Mouse (Mus musculus) left cerebral cortex, adult 8-10 months (tissue): ENCODE results near the gene Sdsl. TPM values are rescaled to one million over a fixed set of nuclear protein-coding genes. Genes with fewer than 3 reads are reported as not detected.
A peak's percentile ranks its signal among the peaks of the same experiment; 100 is the strongest.

Source experiments
- DNase-seq, 2 experiments: peaks; one replicate each; pipeline ENCODE4 v3.0.0; 2022; ENCODE audit warnings: low spot score in 2 of 2
- total RNA-seq, 4 experiments: library from RNA; stranded (reverse); gene quantifications; 2 replicates each; pipeline ENCODE4 v1.2.4; 2022

Gene Sdsl
- total RNA-seq, 4 experiments from 2014 or later: 4.2 to 7.8 (median 6.2) TPM

DNA sequence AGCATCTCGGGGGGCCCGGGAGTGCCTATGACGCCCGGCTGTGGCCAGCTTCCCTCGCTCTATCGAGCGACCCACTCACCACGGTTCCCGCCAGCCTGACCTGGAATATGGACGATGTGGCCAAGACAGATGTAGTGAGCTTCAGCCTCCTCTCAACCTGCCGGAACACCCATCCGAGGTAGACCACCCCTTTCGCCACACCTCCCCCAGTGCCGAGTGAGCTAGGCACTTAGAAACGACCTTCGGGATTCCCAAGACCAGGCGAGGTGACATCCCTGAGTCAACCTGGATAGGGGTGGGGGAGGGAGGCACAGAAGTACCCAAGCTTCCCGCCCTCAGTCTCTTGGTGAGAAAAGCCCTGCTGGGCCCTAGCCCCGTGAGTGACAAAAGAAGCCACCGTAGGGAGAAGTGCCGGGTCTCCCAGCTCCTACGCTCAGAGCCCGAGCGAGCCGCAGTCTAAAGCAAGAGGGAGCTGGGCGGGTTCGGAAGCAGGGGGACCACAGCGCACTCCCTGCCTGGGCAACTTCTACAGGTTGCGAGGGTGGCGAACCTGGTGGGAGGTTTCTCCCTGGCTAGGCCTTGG lies 41.5 kb downstream of the Sdsl start:
- DNase-seq: no peak

DNA sequence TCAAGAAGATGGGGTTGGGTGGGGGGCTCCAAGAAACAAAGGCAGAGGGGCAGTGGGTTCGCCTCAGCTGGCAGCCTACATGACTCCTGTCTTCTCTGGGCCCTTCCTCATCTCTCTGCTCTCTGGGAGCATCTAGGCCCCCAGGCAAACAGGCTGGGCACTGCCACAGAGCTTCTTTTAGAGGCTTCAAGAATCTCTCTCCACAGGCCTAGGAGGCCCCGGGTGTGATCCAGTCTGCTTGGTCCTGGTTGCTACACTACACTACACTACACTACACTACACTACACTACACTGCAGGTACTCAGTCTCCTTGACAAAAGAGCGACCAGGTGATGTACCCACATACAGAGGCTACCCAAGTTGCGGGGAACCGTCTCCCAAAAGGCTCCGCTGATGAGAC lies 42.9 kb downstream of the Sdsl start:
- DNase-seq: no peak

GRCm38 (mm10) chr5:120428990-120429389 lies 43.6 kb downstream of the Sdsl start:
- DNase-seq: no peak

- no peak for DNase-seq
Observed at GRCm38 (mm10) chr5:120428189-120428838, 44.3 kb downstream of the Sdsl start.

DNA sequence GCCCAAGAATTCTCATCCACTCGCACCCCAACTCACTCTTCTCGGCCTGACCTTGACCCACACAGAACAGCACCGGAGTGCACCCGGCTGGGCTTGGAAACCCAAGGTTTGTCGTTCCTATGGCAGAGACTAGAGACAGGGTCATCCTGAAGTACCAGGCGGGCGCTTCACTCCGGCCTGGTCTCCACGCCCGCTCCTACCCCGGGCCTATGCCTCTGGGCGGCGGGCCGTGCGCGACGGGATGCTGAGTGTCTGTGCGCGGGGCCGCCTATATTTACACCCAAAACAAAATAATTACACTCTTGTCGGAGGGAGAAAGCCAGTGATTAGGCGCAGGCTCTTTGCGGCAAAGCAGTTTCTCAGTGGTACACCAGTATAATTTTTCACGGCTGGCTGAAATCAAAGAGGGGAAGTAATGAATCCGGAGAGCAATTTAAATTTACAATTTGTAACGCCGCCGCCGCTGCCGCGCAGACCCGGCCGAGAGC lies 45.1 kb downstream of the Sdsl start:
- DNase-seq: no peak

GRCm38 (mm10) chr5:120426572-120426971 lies 46.0 kb downstream of the Sdsl start:
- DNase-seq: no peak

DNA sequence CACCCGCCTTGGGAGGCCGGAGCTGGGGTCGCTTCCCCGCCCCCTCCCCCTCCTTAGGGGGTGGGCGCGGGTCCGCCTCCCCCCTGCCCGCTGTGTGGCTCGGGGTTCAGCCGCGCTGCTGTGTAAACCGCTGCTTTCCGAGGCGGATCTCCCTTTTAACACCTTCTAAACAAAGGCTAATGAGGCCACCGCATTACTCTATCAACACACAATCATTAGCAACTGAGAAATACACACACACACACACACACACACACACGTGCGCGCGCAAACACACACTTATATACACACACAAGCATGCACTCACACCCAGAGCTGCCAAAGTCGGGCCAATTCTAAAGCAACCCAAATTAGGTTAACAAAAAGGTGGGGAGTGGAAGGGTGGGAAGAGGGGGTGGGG lies 46.9 kb downstream of the Sdsl start:
- DNase-seq: no peak

GRCm38 (mm10) chr5:120424657-120425056 lies 48.0 kb downstream of the Sdsl start:
- no peak for DNase-seq

DNA sequence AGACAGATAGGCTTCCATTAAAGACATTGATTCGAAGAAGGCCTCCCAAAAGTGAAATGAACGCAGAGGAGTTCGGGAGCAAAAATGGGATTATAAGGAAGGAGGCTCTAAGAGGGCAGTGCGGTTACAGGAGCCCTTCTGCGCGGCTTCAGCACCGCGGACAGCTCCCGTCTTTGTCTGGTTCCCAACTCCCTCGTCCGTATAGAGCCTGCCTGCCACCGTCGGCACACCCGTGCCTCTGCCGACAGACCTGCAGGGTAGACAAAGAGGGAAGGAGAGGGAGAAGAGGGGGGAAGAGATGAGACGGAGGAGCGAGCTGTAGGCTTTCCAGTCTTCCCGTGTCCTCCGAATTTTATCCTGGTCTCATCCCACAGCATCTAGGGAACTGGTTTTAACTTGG lies 48.6 kb downstream of the Sdsl start:
- DNase-seq: no peak

GRCm38 (mm10) chr5:120420106-120420505 lies 52.5 kb downstream of the Sdsl start:
- peak in 1 of 2 experiments; percentile 66 for DNase-seq

GRCm38 (mm10) chr5:120413436-120413835 lies 59.2 kb downstream of the Sdsl start:
- DNase-seq: no peak

DNA sequence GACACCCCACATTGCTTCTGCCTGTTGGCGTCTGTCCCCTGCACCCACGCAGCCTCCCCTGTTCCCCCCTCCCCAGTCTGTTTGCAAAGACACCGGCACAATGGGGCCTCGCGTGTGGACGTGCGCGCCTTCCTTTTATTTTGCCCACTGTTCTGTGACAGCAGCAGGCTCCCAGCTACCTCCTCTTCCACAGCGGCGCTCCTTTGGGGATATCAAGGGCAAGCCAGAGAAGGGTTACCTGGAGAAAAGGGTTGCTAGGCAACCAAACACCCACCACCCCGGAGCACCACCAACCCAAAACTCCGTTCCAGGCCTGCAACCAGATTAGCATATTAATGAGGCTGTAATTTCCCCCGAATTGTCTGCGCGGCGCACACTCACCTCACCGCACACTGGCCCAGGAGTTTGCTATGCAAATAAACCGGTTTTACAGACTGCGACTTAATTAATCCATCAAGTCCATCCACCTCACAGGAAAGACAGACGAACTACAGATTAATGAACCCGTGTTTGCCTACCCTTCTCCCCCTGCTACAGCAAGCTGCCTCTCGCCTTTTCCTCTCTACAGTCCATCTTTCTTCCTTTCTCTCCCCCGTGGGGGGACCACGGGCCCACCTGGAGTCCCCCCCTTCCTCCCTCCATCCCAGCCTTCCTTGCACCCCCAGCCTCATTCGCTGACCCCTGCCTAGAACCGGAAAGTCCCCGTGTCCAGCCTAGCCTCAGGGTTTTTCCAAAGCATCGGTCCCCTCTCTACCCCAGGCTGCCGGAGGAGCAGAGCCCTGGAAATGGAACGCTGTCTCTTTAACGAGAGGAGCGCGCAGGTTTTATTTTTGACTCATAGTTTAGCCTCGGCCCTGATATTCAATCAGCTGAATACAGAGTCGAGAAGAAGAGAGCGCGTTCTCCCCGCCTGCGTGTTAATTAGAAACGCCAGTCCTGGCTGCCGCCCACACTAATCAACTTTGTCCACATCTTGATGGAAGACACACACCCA lies 62.9 kb downstream of the Sdsl start:
- DNase-seq: peak; percentile 24 to 32

- no peak for DNase-seq
Observed at GRCm38 (mm10) chr5:120408933-120409332, 63.7 kb downstream of the Sdsl start.

Other genes starting within 250 kb of the Sdsl start
- under 1 TPM; 0.16 to 0.46 (median 0.34) TPM for gene Lhx5, start 41.1 kb downstream of the Sdsl start, total RNA-seq
- gene Sds, start 3.7 kb upstream of the Sdsl start, total RNA-seq: 1 to 10 TPM in 1 of 4 experiments, under 1 TPM in 2, not detected in 1; 0.61 to 2.0 (median 1.00) TPM
- 10 to 100 TPM; 59.8 to 67.4 (median 64.8) TPM for gene Plbd2, start 30.8 kb upstream of the Sdsl start, total RNA-seq
- 1 to 10 TPM; 5.0 to 8.6 (median 6.3) TPM for gene Slc8b1, start 38.4 kb upstream of the Sdsl start, total RNA-seq
- gene Tpcn1, start 115.9 kb upstream of the Sdsl start, total RNA-seq: 10 to 100 TPM; 32.5 to 41.9 (median 34.2) TPM
- 1 to 10 TPM in 3 of 4 experiments, under 1 TPM in 1; 0.78 to 1.3 (median 1.3) TPM for gene Iqcd, start 116.2 kb upstream of the Sdsl start, total RNA-seq
- 10 to 100 TPM; 25.1 to 30.2 (median 28.8) TPM for gene Rita1, start 139.8 kb upstream of the Sdsl start, total RNA-seq
- 10 to 100 TPM; 32.4 to 36.9 (median 35.7) TPM for gene Ddx54, start 139.9 kb upstream of the Sdsl start, total RNA-seq
- gene Cfap73, start 161.4 kb upstream of the Sdsl start, total RNA-seq: under 1 TPM in 2 of 4 experiments, not detected in 2; 0.55 to 0.58 TPM
- gene Rasal1, start 176.0 kb upstream of the Sdsl start, total RNA-seq: 10 to 100 TPM; 68.8 to 89.5 (median 83.1) TPM
- gene Dtx1, start 239.1 kb upstream of the Sdsl start, total RNA-seq: 10 to 100 TPM; 64.7 to 71.7 (median 69.7) TPM